Mouse (Mus musculus) liver, embryonic 14.5 days (tissue): ENCODE results near the gene Gtf3c5. TPM values are rescaled to one million over a fixed set of nuclear protein-coding genes. Genes with fewer than 3 reads are reported as not detected.

Experiments used
- ATAC-seq: fragments of 200-750 bp; cut with Nextera tagmentation; 2 replicates; pipeline ENCODE4 v1.8.0; 2017; ENCODE audit warnings: moderate number of reproducible peaks, mild to moderate bottlenecking, moderate library complexity; ENCODE audit not compliant: insufficient read depth
- DNase-seq, 3 experiments: peaks; one replicate each; pipeline ENCODE4 v3.0.0-alpha.2; 2012 to 2013; ENCODE audit warnings: low read depth in 3 of 3, low spot score in 3 of 3
- H3K27ac ChIP-seq: fragments of 300-500 bp; sonication (generic); 2 replicates; pipeline ENCODE4 v1.5.1; 2014; ENCODE audit warnings: moderate library complexity, mild to moderate bottlenecking, control low read depth, inconsistent platforms
- H3K27me3 ChIP-seq: fragments of 300-500 bp; sonication (generic); 2 replicates; pipeline ENCODE4 v1.6.1; 2014; ENCODE audit warnings: mild to moderate bottlenecking, low read length, moderate library complexity; ENCODE audit not compliant: control insufficient read depth, insufficient read depth
- H3K36me3 ChIP-seq: fragments of 300-500 bp; sonication (generic); replicated peaks from 2 replicates; pipeline ENCODE4 v1.6.1; 2014; ENCODE audit warnings: low read depth; ENCODE audit not compliant: control insufficient read depth, insufficient read depth
- H3K4me1 ChIP-seq, 2 experiments: fragments of 200-500 bp in 1 of 2; fragments of 300-500 bp in 1 of 2; sonication (generic) in 1 of 2; replicated peaks; 2 replicates each; pipeline ENCODE4 v1.6.1; 2012 to 2014; ENCODE audit warnings: antibody characterized with exemption in 1 of 2, inconsistent platforms in 1 of 2, low read length in 1 of 2; ENCODE audit not compliant: control insufficient read depth in 2 of 2, insufficient read depth in 2 of 2
- H3K4me2 ChIP-seq: fragments of 300-500 bp; sonication (generic); 2 replicates; pipeline ENCODE4 v1.6.1; 2014; ENCODE audit warnings: low read depth, mild to moderate bottlenecking, control low read depth, moderate library complexity
- H3K4me3 ChIP-seq, 2 experiments: fragments of 200-500 bp in 1 of 2; fragments of 300-500 bp in 1 of 2; sonication (generic) in 1 of 2; 2 replicates each; pipeline ENCODE4 v1.5.1; 2012 to 2014; ENCODE audit warnings: low read depth in 2 of 2, low read length in 2 of 2, mild to moderate bottlenecking in 2 of 2, control low read depth in 1 of 2, inconsistent platforms in 1 of 2, moderate library complexity in 1 of 2; ENCODE audit not compliant: insufficient read depth in 1 of 2
- H3K9ac ChIP-seq: fragments of 300-500 bp; sonication (generic); replicated peaks from 2 replicates; pipeline ENCODE4 v1.6.1; 2014; ENCODE audit warnings: mild to moderate bottlenecking, control low read depth, moderate library complexity
- H3K9me3 ChIP-seq: fragments of 300-500 bp; sonication (generic); 2 replicates; pipeline ENCODE4 v1.6.1; 2016; ENCODE audit warnings: low read length, mixed read lengths; ENCODE audit not compliant: control insufficient read depth
- CTCF ChIP-seq: IDR thresholded peaks from 2 replicates; pipeline ENCODE4 v1.5.1; 2016; ENCODE audit warnings: antibody characterized with exemption, low read depth, control low read depth
- EP300 ChIP-seq: IDR thresholded peaks from 2 replicates; pipeline ENCODE4 v1.6.1; 2016; ENCODE audit warnings: antibody characterized with exemption, low read depth
- WGBS: fragments of 180-500 bp; shearing (Covaris S2); extraction: QIAGEN DNeasy Blood & Tissue Kit; methylation state at CpG from one replicate; pipeline ENCODE4 v1.1.7; 2014; ENCODE audit not compliant: insufficient replicate concordance; 5-methylcytosine and 5-hydroxymethylcytosine counted together
- polyA plus RNA-seq, 2 experiments: library from polyadenylated mRNA; depleted of rRNA in 1 of 2; stranded (reverse) in 1 of 2; unstranded in 1 of 2; fragments of >200 nt; fragmentation: Nextera tagmentation in 1 of 2; extraction: Ambion mirVana in 1 of 2; gene quantifications; 2 replicates each; pipeline versions ENCODE4 v1.2.1 to v1.2.3; 2012 to 2014

Gene Gtf3c5
- polyA plus RNA-seq, 2 experiments = 7.6 to 11.6 TPM

DNA sequence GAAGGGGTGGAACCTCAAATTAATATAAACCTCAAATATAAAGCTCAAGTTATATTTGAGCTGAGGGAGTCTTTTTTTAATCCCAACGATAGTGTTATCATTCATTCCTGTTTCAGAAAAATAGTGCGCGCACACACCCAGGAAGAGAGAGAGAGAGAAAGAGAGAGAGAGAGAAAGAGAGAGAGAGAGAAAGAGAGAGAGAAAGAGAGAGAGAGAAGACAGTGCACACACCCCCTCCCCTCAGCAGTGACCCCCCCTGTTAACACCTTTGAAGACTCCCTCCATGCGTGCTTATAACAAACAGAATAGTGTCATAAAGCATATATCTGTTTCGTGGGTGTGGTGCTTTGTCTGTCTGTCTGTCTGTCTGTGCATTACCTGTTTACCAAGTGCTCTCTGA lies 20.0 kb upstream of the Gtf3c5 start:
- no peak for DNase-seq
- Histone ChIP-seq H3K4me1 (peaks cover 73 to 76% of the 10 kb centered on the region in 2 experiments), H3K4me3 (no peak overlapping the region), H3K27me3 (no peaks in the 10 kb centered on the region), H3K27ac (peak overlapping the region; percentile 98), H3K9ac (peak overlapping the region; percentile 40; the same call in 1 of the 2 replicates), H3K9me3 (no peaks in the 10 kb centered on the region), H3K4me2 (no peak overlapping the region), H3K36me3 (peaks cover 4% of the 10 kb centered on the region)
- WGBS = 32% methylated on average over 5 of the region's 5 CpGs
- ATAC-seq = no peak
- TF ChIP-seq EP300 (no peak), CTCF (no peak)

DNA sequence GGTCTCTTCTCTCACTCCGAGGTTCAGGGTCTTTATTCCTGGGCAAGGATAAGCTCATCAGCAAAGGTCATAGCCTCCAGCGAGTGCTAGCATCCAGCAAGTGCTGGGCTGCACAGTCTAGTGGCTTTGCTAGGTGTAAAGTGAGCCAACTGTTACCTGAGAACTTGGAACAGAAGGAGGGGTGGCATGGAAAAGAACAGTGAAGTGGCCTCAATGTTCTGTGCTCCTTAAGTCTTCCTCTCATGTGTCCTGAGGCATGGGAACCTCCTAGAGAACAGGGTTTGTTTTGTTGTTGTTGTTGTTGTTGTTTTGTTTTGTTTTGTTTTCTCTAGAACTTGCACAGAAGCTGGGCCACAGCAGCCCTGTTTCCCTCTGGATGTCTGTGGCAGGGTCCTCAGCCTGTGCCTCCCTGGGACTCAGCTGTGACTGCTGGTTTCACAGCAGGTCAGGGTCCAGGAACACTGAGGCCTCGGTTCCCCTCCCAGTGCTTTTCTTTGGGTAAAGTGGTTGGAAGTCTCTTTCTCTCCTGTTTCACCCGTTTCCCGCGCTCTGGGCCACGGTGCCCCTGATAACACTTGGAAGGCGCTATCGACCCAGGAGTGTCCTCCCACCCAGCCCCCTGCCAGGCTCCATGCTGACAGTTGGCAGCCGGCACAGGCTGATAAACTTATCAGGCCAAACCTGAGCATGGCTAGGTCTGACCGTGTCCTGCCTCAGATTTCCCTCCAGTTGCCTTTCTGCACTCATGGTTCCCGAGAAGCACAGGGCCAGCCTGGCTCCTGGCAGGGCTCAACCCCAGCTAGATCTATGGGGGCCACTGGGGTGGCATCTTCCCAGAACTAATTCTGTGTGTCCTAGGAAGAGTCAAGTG lies 18.4 kb upstream of the Gtf3c5 start:
- no peaks in the 10 kb centered on the region for H3K36me3 ChIP-seq
- ATAC-seq (peak; percentile 85), DNase-seq (peak; percentile 92 to 96 (median 95))
- H3K27ac ChIP-seq = peak overlapping the region; percentile 98
- H3K9ac ChIP-seq = peak overlapping the region; percentile 84
- no peaks in the 10 kb centered on the region for H3K9me3 ChIP-seq
- H3K4me2 ChIP-seq = peak overlapping the region; percentile 54
- H3K4me1 ChIP-seq = peaks cover 73 to 77% of the 10 kb centered on the region in 2 experiments
- TF ChIP-seq EP300 (peak; percentile 100), CTCF (no peak)
- peak overlapping the region in 1 of 2 experiments; percentile 9; a peak in 2 of 4 replicates for H3K4me3 ChIP-seq
- WGBS = 6% methylated on average over 12 of the region's 12 CpGs
- no peaks in the 10 kb centered on the region for H3K27me3 ChIP-seq

DNA sequence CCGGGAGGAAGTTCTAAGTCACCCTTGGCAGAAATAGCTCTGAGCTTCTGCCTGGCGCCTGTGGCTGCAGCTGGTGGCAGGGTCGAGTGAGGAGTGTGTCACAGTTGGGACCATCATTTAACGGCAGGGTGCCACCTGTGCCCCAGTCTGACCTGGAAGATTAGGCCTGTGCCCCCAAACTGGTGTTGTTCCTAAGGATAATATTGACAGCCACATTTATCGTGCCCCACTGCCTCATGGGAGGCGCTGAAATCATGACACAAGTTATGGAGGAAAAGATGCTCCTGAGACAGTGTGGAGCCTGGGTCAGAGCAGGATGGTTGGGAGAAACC lies 16.0 kb upstream of the Gtf3c5 start:
- WGBS = 20% methylated on average over 6 of the region's 6 CpGs
- TF ChIP-seq CTCF (no peak), EP300 (0 out of 2 replicates have a peak, but pooled peaks have one; percentile 48)
- ATAC-seq (no peak), DNase-seq (no peak)
- Histone ChIP-seq H3K9ac (peak overlapping the region; percentile 24), H3K4me3 (no peak overlapping the region), H3K27ac (peak overlapping the region; percentile 98), H3K4me1 (peaks cover 81 to 85% of the 10 kb centered on the region in 2 experiments), H3K36me3 (no peaks in the 10 kb centered on the region), H3K27me3 (no peaks in the 10 kb centered on the region), H3K4me2 (peak overlapping the region; percentile 1; the same call in 1 of the 2 replicates), H3K9me3 (no peaks in the 10 kb centered on the region)

DNA sequence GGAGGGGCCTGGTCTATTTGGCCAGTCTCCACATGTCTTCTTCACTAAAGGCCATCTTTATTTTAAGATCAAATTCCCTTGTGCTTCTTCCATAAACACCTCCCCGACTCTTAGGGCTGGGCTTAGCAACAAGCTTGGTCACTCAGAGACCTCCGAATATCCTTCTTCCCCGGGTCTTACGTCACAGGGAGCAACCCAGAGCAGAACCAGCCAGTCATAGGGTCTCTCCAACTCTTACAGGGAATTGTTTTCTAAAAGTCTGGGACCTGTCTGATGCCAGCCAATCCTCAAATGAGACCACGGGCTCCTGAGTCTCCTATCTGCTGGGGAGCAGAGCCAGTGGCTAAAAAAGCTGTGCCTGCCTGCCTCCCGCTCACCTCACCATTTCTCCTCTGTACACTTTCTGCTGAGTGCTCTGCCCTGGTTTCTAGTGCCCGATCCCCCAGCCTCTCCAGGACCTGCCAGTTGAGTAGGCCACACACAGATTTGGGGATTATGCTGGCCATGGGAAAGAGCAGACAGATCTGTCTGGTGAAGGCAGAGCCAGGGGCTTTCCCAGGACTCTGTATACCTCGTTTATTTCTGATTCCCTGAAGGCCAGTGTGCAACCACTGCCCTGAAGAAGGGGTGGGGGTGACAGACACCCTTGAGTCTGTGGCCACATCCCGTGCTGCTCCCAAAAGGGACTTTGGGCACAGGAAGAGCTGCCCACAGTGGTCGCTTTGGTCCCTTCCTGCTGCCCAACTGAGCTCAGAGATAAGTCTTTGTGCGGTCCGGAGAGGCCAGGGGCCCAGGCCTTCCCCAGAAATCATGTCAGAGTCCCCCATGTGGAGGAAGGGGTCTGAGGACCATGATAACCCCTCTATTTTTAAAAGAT lies 15.4 kb upstream of the Gtf3c5 start:
- peaks cover 82 to 87% of the 10 kb centered on the region in 2 experiments for H3K4me1 ChIP-seq
- H3K27me3 ChIP-seq = no peaks in the 10 kb centered on the region
- WGBS = 10% methylated on average over 12 of the region's 12 CpGs
- no peaks in the 10 kb centered on the region for H3K36me3 ChIP-seq
- H3K27ac ChIP-seq = peak overlapping the region; percentile 98
- DNase-seq = no peak
- H3K9me3 ChIP-seq = no peaks in the 10 kb centered on the region
- no peak overlapping the region for H3K4me3 ChIP-seq
- no peak for ATAC-seq
- H3K4me2 ChIP-seq = peak overlapping the region; percentile 55
- H3K9ac ChIP-seq = peak overlapping the region; percentile 24
- TF ChIP-seq CTCF (no peak), EP300 (no peak; the same call in 1 of the 2 replicates)
